Mouse (Mus musculus): ENCODE results near the gene Vps8. TPM values are rescaled to one million over a fixed set of nuclear protein-coding genes. Genes with fewer than 3 reads are reported as not detected.
A peak's percentile ranks its signal among the peaks of the same experiment; 100 is the strongest.

The Vps8 gene
- polyA plus RNA-seq, 1 experiment = 8.2 TPM

DNA sequence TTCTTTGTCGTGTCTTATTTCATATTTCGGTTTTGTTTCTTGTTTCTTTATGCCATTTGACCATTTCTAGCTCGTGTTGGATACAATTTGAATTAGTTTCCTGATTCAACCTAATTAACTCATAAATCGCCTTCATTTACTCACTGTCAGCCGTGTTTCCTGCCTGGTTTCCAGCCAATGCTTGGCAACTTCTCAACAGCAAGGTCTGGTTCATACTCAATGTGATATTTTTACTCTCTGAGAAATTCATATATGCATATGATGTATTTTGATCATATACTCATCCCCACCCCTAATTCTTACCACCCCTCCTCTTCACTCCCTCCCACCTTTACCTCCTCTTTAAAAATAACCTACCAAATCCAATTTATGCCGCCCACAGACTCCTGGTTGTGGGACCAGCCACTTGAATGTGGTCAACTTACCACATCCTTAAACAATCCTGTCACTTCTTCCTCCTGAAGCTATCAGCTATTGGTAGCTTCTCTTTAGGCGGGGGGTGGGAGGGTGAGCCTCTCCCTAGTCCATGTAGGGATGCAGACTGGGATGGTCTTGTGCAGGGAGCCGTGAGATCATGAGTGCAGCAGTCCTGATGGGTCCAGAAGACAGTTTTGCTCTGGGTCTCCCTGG, 184.2 kb downstream of the Vps8 start:
- WGBS = 45% methylated on average over 8 of the region's 8 CpGs
- Histone ChIP-seq H3K4me1 (ENCODE audit: control insufficient read depth, insufficient read depth, insufficient read length) (no peaks in the 10 kb centered on the region), H3K36me3 (ENCODE audit: control insufficient read depth, insufficient read depth, low read length) (no peaks in the 10 kb centered on the region), H3K4me3 (ENCODE audit: extremely low read depth, insufficient read depth, insufficient read length) (no peak overlapping the region), H3K27me3 (ENCODE audit: control insufficient read depth, insufficient read depth, low read length) (no peaks in the 10 kb centered on the region), H3K27ac (ENCODE audit: insufficient read depth, low read length) (no peak overlapping the region)
- no peak for DNase-seq (ENCODE audit: low read depth in 1 of 2, low spot score in 2 of 2)
- no peak for TF ChIP-seq POLR2A (IDR thresholded peaks at IDR 0.05; ENCODE audit: low read depth, low read length)
- no peak for TF ChIP-seq CTCF (IDR thresholded peaks at IDR 0.05; ENCODE audit: extremely low read depth, insufficient read depth, insufficient read length, insufficient replicate concordance)

DNA sequence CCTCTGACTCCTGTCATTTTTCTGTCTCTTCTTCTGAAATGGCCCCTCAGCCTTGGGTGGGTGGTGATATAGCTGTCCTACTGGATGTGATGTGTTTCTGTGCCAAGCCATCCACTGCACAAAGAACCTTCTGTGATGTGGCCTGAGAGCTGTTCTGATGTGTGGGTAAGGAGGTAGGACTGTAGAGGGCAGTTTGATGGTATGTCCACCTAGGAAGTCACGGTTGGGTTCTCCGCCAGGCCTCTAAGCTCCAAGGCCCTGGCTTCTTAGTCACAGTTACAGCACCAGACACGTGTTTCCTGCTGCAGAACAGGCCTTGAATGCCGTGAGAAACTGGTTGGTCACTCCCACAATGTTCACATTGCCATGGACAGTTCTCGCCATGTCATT, 184.7 kb downstream of the Vps8 start:
- Histone ChIP-seq H3K4me3 (ENCODE audit: extremely low read depth, insufficient read depth, insufficient read length) (no peak overlapping the region), H3K36me3 (ENCODE audit: control insufficient read depth, insufficient read depth, low read length) (0 out of 2 replicates have a peak, but pooled peaks cover 1% of the 10 kb centered on the region), H3K4me1 (ENCODE audit: control insufficient read depth, insufficient read depth, insufficient read length) (no peaks in the 10 kb centered on the region), H3K27me3 (ENCODE audit: control insufficient read depth, insufficient read depth, low read length) (no peaks in the 10 kb centered on the region), H3K27ac (ENCODE audit: insufficient read depth, low read length) (no peak overlapping the region)
- TF ChIP-seq POLR2A (IDR thresholded peaks at IDR 0.05; ENCODE audit: low read depth, low read length) (no peak), CTCF (IDR thresholded peaks at IDR 0.05; ENCODE audit: extremely low read depth, insufficient read depth, insufficient read length, insufficient replicate concordance) (no peak)
- no peak for DNase-seq (ENCODE audit: low read depth in 1 of 2, low spot score in 2 of 2)
- 70% methylated on average over 5 of the region's 5 CpGs for WGBS

DNA sequence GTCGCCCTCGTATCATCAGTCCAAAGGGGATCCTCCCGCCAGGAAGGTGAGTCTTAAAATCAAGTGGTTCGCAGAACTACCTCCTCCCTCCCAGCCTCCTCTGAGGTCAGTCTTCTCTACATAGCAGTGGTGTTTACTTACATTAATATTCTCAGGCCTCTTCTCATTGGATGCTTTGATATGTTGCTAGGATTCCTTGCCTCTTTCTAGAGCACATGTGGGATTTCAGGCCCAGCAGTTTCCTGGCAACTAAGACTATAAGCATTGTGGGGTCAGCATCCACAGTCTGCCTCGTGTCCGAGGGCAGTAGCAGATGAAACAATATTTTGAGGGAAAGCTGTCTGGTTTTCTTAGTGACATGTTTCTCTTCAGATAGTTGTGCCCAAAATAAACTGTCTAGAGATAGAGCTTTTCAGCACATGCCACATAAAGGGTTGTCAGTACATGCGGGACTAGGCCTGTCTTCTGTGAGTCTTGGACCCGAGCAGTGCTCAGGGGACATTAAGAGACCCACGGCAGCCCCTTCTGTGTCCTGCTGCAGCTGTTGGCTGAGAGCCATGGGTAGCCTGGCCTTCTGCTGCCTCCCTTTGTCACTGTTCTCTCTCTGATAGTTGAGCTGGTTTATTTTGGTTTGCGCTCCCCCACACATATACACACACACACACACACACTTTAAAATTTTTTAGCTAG, 185.4 kb downstream of the Vps8 start:
- H3K36me3 ChIP-seq (ENCODE audit: control insufficient read depth, insufficient read depth, low read length) = 0 out of 2 replicates have a peak, but pooled peaks cover 1% of the 10 kb centered on the region
- TF ChIP-seq CTCF (IDR thresholded peaks at IDR 0.05; ENCODE audit: extremely low read depth, insufficient read depth, insufficient read length, insufficient replicate concordance) = no peak
- TF ChIP-seq POLR2A (IDR thresholded peaks at IDR 0.05; ENCODE audit: low read depth, low read length) = no peak
- H3K27ac ChIP-seq (ENCODE audit: insufficient read depth, low read length) = no peak overlapping the region; the same call in 1 of the 2 replicates
- no peak overlapping the region for H3K4me3 ChIP-seq (ENCODE audit: extremely low read depth, insufficient read depth, insufficient read length)
- WGBS = 91% methylated on average over 10 of the region's 10 CpGs
- no peaks in the 10 kb centered on the region for H3K27me3 ChIP-seq (ENCODE audit: control insufficient read depth, insufficient read depth, low read length)
- H3K4me1 ChIP-seq (ENCODE audit: control insufficient read depth, insufficient read depth, insufficient read length) = no peaks in the 10 kb centered on the region
- DNase-seq (ENCODE audit: low read depth in 1 of 2, low spot score in 2 of 2) = no peak

DNA sequence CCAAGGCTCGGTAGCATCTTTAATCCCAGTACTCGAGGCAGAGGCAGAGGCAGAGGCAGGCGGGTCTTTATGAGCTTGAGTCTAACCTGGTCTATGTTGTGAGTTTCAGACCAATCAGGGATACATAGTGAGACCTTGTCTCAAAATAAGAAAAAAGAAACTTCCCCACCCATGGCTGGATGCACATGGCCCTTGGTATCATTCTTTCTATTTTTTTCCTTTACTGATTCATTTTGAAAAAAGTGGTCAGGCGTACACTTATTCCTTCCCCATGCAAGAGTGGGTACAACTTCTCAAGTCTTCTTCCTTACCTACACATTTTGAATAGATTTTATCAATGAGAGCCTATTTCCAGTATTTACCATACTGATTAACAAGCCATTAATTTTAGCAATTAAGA, 187.6 kb downstream of the Vps8 start:
- H3K4me1 ChIP-seq (ENCODE audit: control insufficient read depth, insufficient read depth, insufficient read length) = no peaks in the 10 kb centered on the region
- no peak for DNase-seq (ENCODE audit: low read depth in 1 of 2, low spot score in 2 of 2)

DNA sequence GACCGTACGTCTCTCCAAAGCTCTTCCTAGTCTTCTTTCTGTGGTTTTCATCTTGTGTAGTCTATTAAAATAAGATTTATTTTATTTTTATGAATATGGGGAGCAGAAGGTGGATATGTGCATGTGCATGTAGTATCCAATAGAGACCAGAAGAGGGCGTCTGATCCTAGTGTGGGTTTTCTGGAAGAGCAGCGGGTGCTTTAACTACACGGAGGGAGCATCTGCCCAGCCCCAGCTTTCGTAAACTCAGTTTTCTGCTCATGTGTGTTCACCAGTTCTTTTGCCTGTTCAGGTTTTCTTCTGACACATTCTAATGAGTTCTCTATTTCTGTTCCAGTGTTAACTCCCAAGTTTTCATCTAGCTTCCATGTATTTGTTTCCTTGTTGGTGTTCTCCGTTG, 192.9 kb downstream of the Vps8 start:
- DNase-seq (ENCODE audit: low read depth in 1 of 2, low spot score in 2 of 2) = no peak
- Histone ChIP-seq H3K36me3 (ENCODE audit: control insufficient read depth, insufficient read depth, low read length) (0 out of 2 replicates have a peak, but pooled peaks cover 1% of the 10 kb centered on the region), H3K4me3 (ENCODE audit: extremely low read depth, insufficient read depth, insufficient read length) (no peak overlapping the region), H3K4me1 (ENCODE audit: control insufficient read depth, insufficient read depth, insufficient read length) (no peaks in the 10 kb centered on the region), H3K27ac (ENCODE audit: insufficient read depth, low read length) (no peak overlapping the region), H3K27me3 (ENCODE audit: control insufficient read depth, insufficient read depth, low read length) (no peaks in the 10 kb centered on the region)
- TF ChIP-seq POLR2A (IDR thresholded peaks at IDR 0.05; ENCODE audit: low read depth, low read length) (no peak), CTCF (IDR thresholded peaks at IDR 0.05; ENCODE audit: extremely low read depth, insufficient read depth, insufficient read length, insufficient replicate concordance) (peak; percentile 21; the same call in 1 of the 2 replicates)
- 66% methylated on average over 7 of the region's 7 CpGs for WGBS

More for the DNA sequence above, 187.6 kb downstream of the Vps8 start:
- no peak overlapping the region for H3K27ac ChIP-seq (ENCODE audit: insufficient read depth, low read length)
- H3K36me3 ChIP-seq (ENCODE audit: control insufficient read depth, insufficient read depth, low read length) = 0 out of 2 replicates have a peak, but pooled peaks cover 1% of the 10 kb centered on the region
- TF ChIP-seq CTCF (IDR thresholded peaks at IDR 0.05; ENCODE audit: extremely low read depth, insufficient read depth, insufficient read length, insufficient replicate concordance) = no peak
- TF ChIP-seq POLR2A (IDR thresholded peaks at IDR 0.05; ENCODE audit: low read depth, low read length) = no peak
- H3K4me3 ChIP-seq (ENCODE audit: extremely low read depth, insufficient read depth, insufficient read length) = no peak overlapping the region
- H3K27me3 ChIP-seq (ENCODE audit: control insufficient read depth, insufficient read depth, low read length) = no peaks in the 10 kb centered on the region
- WGBS = 94% methylated on average over 4 of the region's 4 CpGs

DNA sequence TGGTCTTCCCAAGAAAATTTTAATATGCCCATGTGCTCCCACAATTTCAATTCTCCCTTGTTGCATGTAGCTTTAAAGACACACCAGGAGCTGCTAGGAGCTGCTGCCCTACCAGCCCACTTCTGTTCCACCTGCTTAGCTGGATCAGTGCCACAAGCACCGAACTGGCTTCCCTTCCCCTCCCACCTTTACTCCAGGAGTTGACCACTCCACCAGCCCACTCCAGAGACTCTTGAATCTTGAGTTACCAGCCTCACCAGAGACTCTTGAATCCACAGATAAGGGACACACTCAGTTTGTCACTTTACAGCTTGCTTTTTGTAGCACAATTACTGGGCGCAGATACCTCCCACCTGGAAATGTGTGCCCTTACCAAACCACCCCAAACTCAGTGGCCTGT, 197.7 kb downstream of the Vps8 start:
- DNase-seq (ENCODE audit: low read depth in 1 of 2, low spot score in 2 of 2) = no peak
- 83% methylated on average over 2 of the region's 2 CpGs for WGBS
- Histone ChIP-seq H3K36me3 (ENCODE audit: control insufficient read depth, insufficient read depth, low read length) (no peaks in the 10 kb centered on the region), H3K27me3 (ENCODE audit: control insufficient read depth, insufficient read depth, low read length) (no peaks in the 10 kb centered on the region), H3K4me3 (ENCODE audit: extremely low read depth, insufficient read depth, insufficient read length) (no peak overlapping the region), H3K27ac (ENCODE audit: insufficient read depth, low read length) (no peak overlapping the region), H3K4me1 (ENCODE audit: control insufficient read depth, insufficient read depth, insufficient read length) (peaks cover 3% of the 10 kb centered on the region)
- no peak for TF ChIP-seq POLR2A (IDR thresholded peaks at IDR 0.05; ENCODE audit: low read depth, low read length)
- no peak for TF ChIP-seq CTCF (IDR thresholded peaks at IDR 0.05; ENCODE audit: extremely low read depth, insufficient read depth, insufficient read length, insufficient replicate concordance)

All from spleen, adult 2 months (tissue).